Comparison of ENCODE assay signal across 29 mouse cellular contexts in genomic region chr11:64503040-64503439, GRCm38 (mm10).
"Had no signal": no experiment of that assay in that cellular context is flagged by ENCODE, and none has a peak within 500 bp of the region (broad histone marks: within the 10 kb centered on the region; RNA-seq: fewer than 3 reads in every experiment).

No protein-coding gene starts in this region.

- H3K36me3 ChIP-seq: heart, embryonic 10.5 days; heart, embryonic 12.5 days; hindbrain, embryonic 10.5 days; hindbrain, embryonic 12.5 days; intestine, embryonic 15.5 days; kidney, embryonic 15.5 days; limb, embryonic 10.5 days; limb, embryonic 12.5 days; liver, embryonic 13.5 days; liver, embryonic 15.5 days had no signal

- ATAC-seq: hindbrain, embryonic 16.5 days; inflammation-experienced regulatory T-cells, adult 6 months; intestine, embryonic 15.5 days; intestine, postnatal 0 days had no signal

- H3K27me3 ChIP-seq: heart, embryonic 12.5 days; hindbrain, embryonic 12.5 days; intestine, embryonic 15.5 days; kidney, embryonic 15.5 days; limb, embryonic 12.5 days; liver, embryonic 13.5 days; liver, embryonic 15.5 days had no signal

- DNase-seq: gastrocnemius, adult 2 months; gastrocnemius, postnatal 10 days; gastrocnemius, postnatal 25 days; heart, adult 18-20 months; heart, postnatal 10 days; heart, postnatal 4 days; kidney, adult 18-20 months; kidney, adult 9 months; kidney, postnatal 14 days; kidney, postnatal 36 days; layer of hippocampus, adult 9-11 months; layer of hippocampus, postnatal 36 days; liver; liver, embryonic 13.5 days had no signal

- H3K9ac ChIP-seq: heart, embryonic 12.5 days; hindbrain, embryonic 12.5 days; hindbrain, embryonic 14.5 days; intestine, embryonic 15.5 days; kidney, embryonic 15.5 days; limb, embryonic 12.5 days; liver, embryonic 13.5 days; liver, embryonic 15.5 days had no signal

- H3K9me3 ChIP-seq: heart, embryonic 10.5 days; heart, embryonic 12.5 days; hindbrain, embryonic 10.5 days; intestine, embryonic 15.5 days; limb, embryonic 10.5 days; liver, embryonic 13.5 days; liver, embryonic 15.5 days had no signal

- H3K4me2 ChIP-seq: heart, embryonic 12.5 days; hindbrain, embryonic 12.5 days; hindbrain, embryonic 14.5 days; intestine, embryonic 15.5 days; kidney, embryonic 15.5 days; limb, embryonic 12.5 days; liver, embryonic 11.5 days; liver, embryonic 13.5 days; liver, embryonic 15.5 days had no signal

- H3K4me3 ChIP-seq: gastrocnemius, adult 2 months; heart, embryonic 10.5 days; heart, embryonic 12.5 days; hindbrain, embryonic 10.5 days; hindbrain, embryonic 12.5 days; intestine, embryonic 15.5 days; kidney, embryonic 15.5 days; limb, embryonic 10.5 days; limb, embryonic 12.5 days; liver, embryonic 13.5 days; liver, embryonic 15.5 days had no signal

- H3K4me1 ChIP-seq: heart, embryonic 10.5 days; heart, embryonic 12.5 days; hindbrain, embryonic 10.5 days; hindbrain, embryonic 12.5 days; limb, embryonic 10.5 days; limb, embryonic 12.5 days; liver, embryonic 15.5 days had no signal

- H3K27ac ChIP-seq: gastrocnemius, adult 2 months; heart, embryonic 10.5 days; hindbrain, embryonic 10.5 days; hindbrain, embryonic 12.5 days; hindbrain, embryonic 14.5 days; intestine, embryonic 15.5 days; kidney, embryonic 15.5 days; kidney, postnatal 0 days; limb, embryonic 10.5 days; limb, embryonic 12.5 days; liver, embryonic 13.5 days; liver, embryonic 15.5 days had no signal
